9 mouse cellular contexts compared by ENCODE assay signal in the genomic region with DNA sequence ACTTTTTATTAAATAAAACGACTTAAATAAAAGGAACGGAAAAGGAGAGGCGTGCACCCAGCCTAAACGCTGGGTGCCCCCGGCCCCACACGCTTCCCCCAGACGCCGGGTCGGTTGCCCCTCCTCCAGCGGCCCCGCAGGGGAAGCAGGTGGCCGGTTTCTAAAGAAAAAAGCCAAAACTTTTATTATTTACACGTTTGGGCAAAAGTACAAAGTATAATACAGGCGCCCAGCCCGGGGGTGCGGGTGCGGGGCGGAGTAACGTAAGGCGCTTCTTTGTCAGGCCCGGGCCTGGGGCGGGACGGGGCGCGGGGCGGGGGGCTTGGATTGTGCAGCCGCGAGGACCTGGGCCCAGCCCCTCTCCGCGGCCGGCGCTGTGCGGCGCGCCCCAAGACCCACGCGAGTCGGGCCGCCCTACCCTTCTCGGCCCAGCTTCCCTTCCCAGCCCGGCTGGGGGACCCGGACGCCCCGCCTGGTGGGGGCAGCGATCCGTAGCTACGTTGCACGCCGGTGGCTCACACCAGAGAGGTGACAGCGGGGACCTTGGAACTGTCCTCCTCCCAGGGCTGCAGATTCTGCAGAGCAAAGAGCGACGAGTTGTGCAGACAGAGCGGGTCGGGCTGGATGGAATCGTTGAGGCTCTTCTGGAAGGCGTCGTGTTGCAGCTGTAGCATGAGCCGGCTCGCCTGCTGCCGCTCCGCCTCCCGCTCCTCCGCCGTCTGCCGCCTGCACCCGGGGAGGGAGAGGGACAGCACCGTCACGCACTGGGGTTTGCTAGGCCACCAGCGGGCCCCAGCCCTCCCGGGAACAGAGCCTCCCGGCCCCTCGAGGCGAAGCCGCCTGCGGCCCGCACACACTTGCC. TPM values are rescaled to one million over a fixed set of nuclear protein-coding genes. Genes with fewer than 3 reads are reported as not detected.
DNase-seq lines count a peak whose midpoint lies in the region; ATAC-seq and TF ChIP-seq lines count a peak whose summit lies in the region.
"Had no signal": no experiment of that assay in that cellular context is flagged by ENCODE, and none has a peak within 500 bp of the region (broad histone marks: within the 10 kb centered on the region; RNA-seq: fewer than 3 reads in every experiment).

No protein-coding gene starts in this region.

- H3K4me1 ChIP-seq in ES-E14 (ENCODE audit: control insufficient read depth in 2 of 2, insufficient read depth in 2 of 2, low read length in 2 of 2, poor library complexity in 1 of 2) = peaks cover 0 to 11% of the 10 kb centered on the region in 2 experiments; a peak in 1 of 4 replicates
- peaks cover 41% of the 10 kb centered on the region for H3K4me1 ChIP-seq in embryonic facial prominence, embryonic 13.5 days

- H3K9ac ChIP-seq in ES-E14 (ENCODE audit: insufficient read depth, low read depth, low read length, poor library complexity, severe bottlenecking) = no peak overlapping the region
- peak overlapping the region; percentile 52 for H3K9ac ChIP-seq in embryonic facial prominence, embryonic 13.5 days

- H3K27me3 ChIP-seq in embryonic facial prominence, embryonic 13.5 days = peaks cover 100% of the 10 kb centered on the region

- in situ Hi-C loops in ES-E14 (cut with MboI; ENCODE audit: low sequenced_read_pairs in 2 of 2, unreplicated experiment in 2 of 2) = no loop called here

- under 1% methylated on average over 72 of the region's 76 CpGs for WGBS in embryonic facial prominence, embryonic 13.5 days

- H3K4me2 ChIP-seq in embryonic facial prominence, embryonic 13.5 days = peak overlapping the region; percentile 66

- no peaks in the 10 kb centered on the region for H3K9me3 ChIP-seq in ES-E14 (ENCODE audit: control insufficient read depth, insufficient read depth, low read depth, low read length)
- H3K9me3 ChIP-seq in embryonic facial prominence, embryonic 13.5 days = peaks cover 8% of the 10 kb centered on the region; the same call in 1 of the 2 replicates

- H3K36me3 ChIP-seq in ES-E14 (ENCODE audit: control insufficient read depth, insufficient read depth, low read length, poor library complexity, severe bottlenecking) = no peaks in the 10 kb centered on the region
- H3K36me3 ChIP-seq in embryonic facial prominence, embryonic 13.5 days = no peaks in the 10 kb centered on the region

- no peak overlapping the region for H3K27ac ChIP-seq in ES-E14 (ENCODE audit: insufficient read depth, low read depth, low read length, poor library complexity, severe bottlenecking)
- H3K27ac ChIP-seq in embryonic facial prominence, embryonic 13.5 days = no peak overlapping the region

- DNase-seq in adrenal gland, adult 2 months = peak; percentile 48
- no peak for DNase-seq in adrenal gland, adult 18-20 months (ENCODE audit: low spot score in 2 of 2)
- no peak for DNase-seq in ES-E14 (ENCODE audit: low read depth, low spot score)
- DNase-seq in induced T-regulatory cell, adult 2 months (ENCODE audit: low read depth) = peak; percentile 28
- DNase-seq in lung, postnatal 4 days = peak; percentile 39 to 59
- no peak for DNase-seq in right cerebral cortex, postnatal 36 days (ENCODE audit: low spot score in 2 of 2)
- no peak for DNase-seq in spleen, postnatal 36 days (ENCODE audit: low spot score in 2 of 2)

- peak overlapping the region; percentile 52 to 55 for H3K4me3 ChIP-seq in ES-E14 (ENCODE audit: insufficient read depth in 1 of 2, low read depth in 1 of 2, low read length in 2 of 2, poor library complexity in 1 of 2, severe bottlenecking in 1 of 2)
- H3K4me3 ChIP-seq in embryonic facial prominence, embryonic 13.5 days = peak overlapping the region; percentile 38
- H3K4me3 ChIP-seq: erythroblast, embryonic 14.5 days had no signal

- ATAC-seq in embryonic facial prominence, embryonic 13.5 days (ENCODE audit: insufficient number of reproducible peaks, insufficient read depth, low FRiP score, low TSS enrichment, low read depth) = peak; percentile 43; the same call in 1 of the 2 replicates

TF ChIP-seq in ES-E14, 5 proteins besides CTCF, POLR2A, EP300 and RAD21:
- TF ChIP-seq CHD2 (IDR thresholded peaks at IDR 0.05; ENCODE audit: low read depth, low read length) (no peak), ZC3H11A (IDR thresholded peaks at IDR 0.05; ENCODE audit: borderline replicate concordance, low read depth, low read length) (no peak), ZNF384 (IDR thresholded peaks at IDR 0.05; ENCODE audit: low read depth, low read length) (no peak), MAFK (IDR thresholded peaks at IDR 0.05; ENCODE audit: insufficient read depth, low read depth, low read length) (no peak), HCFC1 (IDR thresholded peaks at IDR 0.05; ENCODE audit: borderline replicate concordance, insufficient read depth, low read length) (no peak)

RNA-seq across cellular contexts. Expression of a gene that starts 2.4 kb away (rescaled TPM):
- under 1 TPM in 1 of 2 experiments, not detected in 1; 0.38 TPM for total RNA-seq in adrenal gland, adult 2 months (2021)
- 0.23 and 0.51 TPM in 2 replicates for polyA plus RNA-seq in adrenal gland, adult 2 months (2012; rRNA removed)
- total RNA-seq in adrenal gland, adult 18-20 months (2021) = under 1 TPM in 1 of 2 experiments, not detected in 1; 0.19 TPM
- 0.48 and 0.54 TPM in 2 replicates for total RNA-seq in ES-E14 (2012; rRNA removed)
- polyA plus RNA-seq in embryonic facial prominence, embryonic 13.5 days (2015; fragmentation: Nextera tagmentation; extraction: Ambion mirVana) = 1.3 TPM in 1 of 2 replicates, not detected in the other

RNA-seq across cellular contexts. Expression of a gene that starts 38.0 kb away (rescaled TPM):
- 100 to 1,000 TPM; 276 to 325 TPM for total RNA-seq in adrenal gland, adult 2 months (2021)
- polyA plus RNA-seq in adrenal gland, adult 2 months (2012; rRNA removed) = 6.8 and 9.0 TPM in 2 replicates
- total RNA-seq in adrenal gland, adult 18-20 months (2021) = 100 to 1,000 TPM; 224 to 282 TPM
- 1,823 and 2,502 TPM in 2 replicates for total RNA-seq in ES-E14 (2012; rRNA removed)
- polyA plus RNA-seq in embryonic facial prominence, embryonic 13.5 days (2015; fragmentation: Nextera tagmentation; extraction: Ambion mirVana) = 1,092 and 1,164 TPM in 2 replicates

RNA-seq across cellular contexts. Expression of a gene that starts 53.8 kb away (rescaled TPM):
- total RNA-seq in adrenal gland, adult 2 months (2021) = 1 to 10 TPM; 2.4 to 2.5 TPM
- 0.36 and 0.87 TPM in 2 replicates for polyA plus RNA-seq in adrenal gland, adult 2 months (2012; rRNA removed)
- 1 to 10 TPM; 1.3 to 2.0 TPM for total RNA-seq in adrenal gland, adult 18-20 months (2021)
- total RNA-seq in ES-E14 (2012; rRNA removed) = 1.6 and 4.8 TPM in 2 replicates
- 9.8 and 13.7 TPM in 2 replicates for polyA plus RNA-seq in embryonic facial prominence, embryonic 13.5 days (2015; fragmentation: Nextera tagmentation; extraction: Ambion mirVana)
- polyA plus RNA-seq: erythroblast, embryonic 14.5 days had no signal

Comparison
In these comparisons a context has a peak if more than half of its experiments do, and no peak if none do; other contexts are left out.
1. DNase-seq: peak in adrenal gland, adult 2 months (single experiment), induced T-regulatory cell, adult 2 months (single experiment) and lung, postnatal 4 days (2 of 2); none in adrenal gland, adult 18-20 months (0 of 2), ES-E14 (single experiment), right cerebral cortex, postnatal 36 days (0 of 2) and spleen, postnatal 36 days (0 of 2).